Comparison of ENCODE assay signal across 28 mouse cellular contexts in the genomic region with DNA sequence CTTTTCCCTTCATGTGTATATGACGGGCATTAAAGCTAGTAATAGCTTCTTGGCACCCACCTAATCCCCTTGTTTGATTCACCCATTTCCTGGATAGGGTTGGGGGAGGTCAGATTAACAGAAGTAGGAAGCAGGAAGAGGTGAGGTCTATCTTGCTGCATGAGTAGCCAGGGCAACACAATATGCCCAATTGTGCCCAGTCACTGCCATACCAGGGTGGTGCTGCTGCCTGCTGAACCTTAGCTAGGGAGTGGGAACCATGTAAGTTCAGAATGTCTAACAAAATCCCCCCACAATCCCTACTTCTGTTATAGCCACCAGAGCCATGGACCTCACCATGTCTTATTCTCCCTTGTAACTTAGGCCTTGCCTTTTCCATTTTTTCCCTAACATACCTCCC.
A peak's percentile ranks its signal among the peaks of the same experiment; 100 is the strongest.
DNase-seq lines count a peak whose midpoint lies in the region; ATAC-seq lines count a peak whose summit lies in the region.
"Had no signal": no experiment of that assay in that cellular context is flagged by ENCODE, and none has a peak within 500 bp of the region (broad histone marks: within the 10 kb centered on the region; RNA-seq: fewer than 3 reads in every experiment).

No protein-coding gene starts in this region.

- H3K27me3 ChIP-seq in limb, embryonic 10.5 days (ENCODE audit: low read depth, poor library complexity, severe bottlenecking), result no peaks in the 10 kb centered on the region
- H3K27me3 ChIP-seq: embryonic facial prominence, embryonic 13.5 days; heart, embryonic 13.5 days; Patski had no signal

- intact Hi-C loops in heart, postnatal 36 days (cut with DNase I), result no loop called here

- H3K4me1 ChIP-seq in limb, embryonic 10.5 days, result peaks cover 10% of the 10 kb centered on the region
- H3K4me1 ChIP-seq: embryonic facial prominence, embryonic 13.5 days; heart, embryonic 10.5 days; heart, embryonic 13.5 days had no signal

- WGBS in limb, embryonic 10.5 days, result 88% methylated on average over 1 of the region's 1 CpGs

- no peak overlapping the region for H3K27ac ChIP-seq in limb, embryonic 10.5 days
- H3K27ac ChIP-seq: embryonic facial prominence, embryonic 10.5 days; embryonic facial prominence, embryonic 13.5 days; gastrocnemius, adult 2 months; heart, adult 2 months; heart, embryonic 10.5 days; heart, embryonic 13.5 days; hindbrain, embryonic 14.5 days; hindbrain, postnatal 0 days had no signal

- H3K9me3 ChIP-seq in limb, embryonic 10.5 days (replicated peaks), result no peaks in the 10 kb centered on the region
- H3K9me3 ChIP-seq: embryonic facial prominence, embryonic 10.5 days; embryonic facial prominence, embryonic 13.5 days; G1E; heart, embryonic 10.5 days; heart, embryonic 13.5 days had no signal

- no peak overlapping the region for H3K4me3 ChIP-seq in limb, embryonic 10.5 days
- H3K4me3 ChIP-seq: embryonic facial prominence, embryonic 10.5 days; embryonic facial prominence, embryonic 13.5 days; gastrocnemius, adult 2 months; heart, adult 2 months; heart, embryonic 10.5 days; heart, embryonic 13.5 days had no signal

- peak; percentile 42 for ATAC-seq in granulocyte monocyte progenitor cell, adult 5-6 weeks (replicated peaks; ENCODE audit: poor library complexity, severe bottlenecking)
- ATAC-seq: forebrain, embryonic 14.5 days; forebrain, postnatal 0 days; hindbrain, postnatal 0 days; Patski had no signal

- peak; percentile 7 for DNase-seq in heart, adult 11 months
- DNase-seq in heart, postnatal 36 days, result no peak
- peak; percentile 20 for DNase-seq in 416B (ENCODE audit: low read depth)
- DNase-seq in limb, embryonic 10.5 days (ENCODE audit: low spot score), result peak; percentile 8
- no peak for DNase-seq in right cerebral cortex, adult 18-20 months
- DNase-seq in spleen, adult 12 weeks (ENCODE audit: low spot score), result no peak
- no peak for DNase-seq in layer of hippocampus, postnatal 36 days
- DNase-seq: adrenal gland, postnatal 10 days; adrenal gland, postnatal 36 days; B cell, adult 2 months; cerebellum, adult 18-20 months; cerebellum, adult 9-11 months; cerebellum, postnatal 25 days; embryo, embryonic 11 days; forebrain, postnatal 0 days; gastrocnemius, adult 2 months; gastrocnemius, postnatal 14 days; heart, adult 2 months had no signal

- H3K36me3 ChIP-seq in limb, embryonic 10.5 days, result no peaks in the 10 kb centered on the region
- H3K36me3 ChIP-seq: embryonic facial prominence, embryonic 10.5 days; embryonic facial prominence, embryonic 13.5 days; G1E; heart, embryonic 10.5 days; heart, embryonic 13.5 days had no signal

Comparison
In these comparisons a context has a peak if more than half of its experiments do, and no peak if none do; other contexts are left out.
1. DNase-seq: peak in heart, adult 11 months (single experiment), 416B (single experiment) and limb, embryonic 10.5 days (single experiment); none in heart, postnatal 36 days (0 of 2), right cerebral cortex, adult 18-20 months (single experiment), spleen, adult 12 weeks (single experiment) and layer of hippocampus, postnatal 36 days (0 of 2).